Mouse (Mus musculus): Measurements from ENCODE around the gene Olfr1475.
"Not testable (repeated sequence)": the region's sequence is repeated elsewhere in the genome, so short reads cannot be mapped to it uniquely, and the experiment has no call there.

Gene Olfr1475

DNA sequence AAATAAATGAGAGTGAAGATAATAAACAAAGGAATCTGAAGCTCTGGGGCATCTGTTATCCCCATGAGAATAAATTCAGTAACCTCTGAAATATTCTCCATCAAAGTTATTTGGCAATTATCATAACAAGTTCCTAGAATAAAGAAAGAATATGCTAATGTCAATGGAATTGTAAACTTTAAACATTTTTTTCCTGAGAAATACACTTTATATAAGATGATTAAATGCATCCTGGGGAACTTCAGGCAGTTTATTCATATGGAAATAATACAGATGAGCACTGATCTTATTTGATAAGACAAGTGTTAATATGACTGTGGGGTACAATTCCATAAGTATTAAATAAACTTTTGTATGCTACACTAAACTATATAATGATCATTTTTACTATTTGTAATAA is at the start of gene Olfr1475:
Olfr1475 (minus strand) TSS at position 101 of the 400 bp plus-strand sequence.
- DNase-seq (ENCODE audit: inconsistent ontology term): no peak

DNA sequence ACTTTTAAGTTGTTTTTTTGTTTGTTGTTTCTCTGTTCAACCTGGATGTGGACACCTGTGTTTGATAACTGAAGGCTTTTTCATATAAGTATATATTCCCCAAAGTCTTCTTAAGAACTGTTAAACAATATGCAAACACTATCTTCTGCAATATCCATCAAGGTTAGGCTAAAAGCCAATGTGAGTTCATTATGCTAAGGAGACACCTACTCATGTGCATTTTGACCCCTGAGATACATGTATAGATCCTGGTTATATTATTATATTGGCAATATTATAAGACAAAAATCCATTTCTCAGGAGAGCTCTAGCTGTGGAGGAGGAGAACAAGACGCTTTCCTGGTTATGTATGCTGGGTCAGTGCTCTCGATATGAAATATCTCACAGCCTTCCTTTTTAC is 47.6 kb upstream of the Olfr1475 start, which contains the start of gene Olfr1480:
Olfr1480 (plus strand) TSS at position 301 of the 400 bp plus-strand sequence.
- DNase-seq (ENCODE audit: inconsistent ontology term): no peak

DNA sequence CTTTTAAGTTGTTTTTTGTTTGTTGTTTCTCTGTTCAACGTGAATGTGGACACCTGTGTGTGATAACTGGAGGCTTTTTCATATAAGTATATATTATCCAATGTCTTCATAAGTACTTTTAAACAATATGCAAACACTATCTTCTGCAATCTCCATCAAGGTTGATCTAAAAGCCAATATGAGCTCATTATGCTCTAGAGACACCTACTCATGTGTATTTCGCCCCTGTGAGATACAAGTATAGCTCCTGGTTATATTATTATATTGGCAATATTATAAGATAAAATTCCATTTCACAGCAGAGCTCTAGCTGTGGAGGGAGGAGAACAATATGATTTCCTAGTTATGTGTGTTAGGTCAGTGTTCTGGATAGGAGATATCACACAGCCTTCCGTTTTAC is 20.2 kb upstream of the Olfr1475 start, which contains the start of gene Olfr1477:
Olfr1477 (plus strand) TSS at position 301 of the 400 bp plus-strand sequence.
- no peak for DNase-seq (ENCODE audit: inconsistent ontology term)

DNA sequence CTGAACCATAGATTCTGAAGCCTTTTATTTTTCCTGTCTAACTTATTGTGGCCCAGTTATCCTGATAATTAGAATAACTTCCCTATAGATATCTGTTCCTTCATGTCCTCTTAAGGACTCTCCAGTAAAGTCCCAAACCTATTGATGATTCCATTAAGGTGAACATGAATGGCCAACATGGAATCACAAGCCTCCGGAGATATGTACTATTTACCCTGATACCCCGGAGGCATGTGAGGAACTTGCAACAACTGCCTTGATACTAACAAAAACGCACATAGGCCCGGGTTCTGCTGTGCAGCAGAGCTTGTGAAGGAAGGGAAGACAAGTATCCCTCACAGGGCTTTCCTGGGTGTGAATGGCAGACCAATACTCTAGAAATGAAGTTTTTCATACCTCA is 10.7 kb downstream of the Olfr1475 start, which contains the start of gene Olfr1474:
Olfr1474 (plus strand) TSS at position 301 of the 400 bp plus-strand sequence.
- not testable (repeated sequence) for DNase-seq (ENCODE audit: inconsistent ontology term)

DNA sequence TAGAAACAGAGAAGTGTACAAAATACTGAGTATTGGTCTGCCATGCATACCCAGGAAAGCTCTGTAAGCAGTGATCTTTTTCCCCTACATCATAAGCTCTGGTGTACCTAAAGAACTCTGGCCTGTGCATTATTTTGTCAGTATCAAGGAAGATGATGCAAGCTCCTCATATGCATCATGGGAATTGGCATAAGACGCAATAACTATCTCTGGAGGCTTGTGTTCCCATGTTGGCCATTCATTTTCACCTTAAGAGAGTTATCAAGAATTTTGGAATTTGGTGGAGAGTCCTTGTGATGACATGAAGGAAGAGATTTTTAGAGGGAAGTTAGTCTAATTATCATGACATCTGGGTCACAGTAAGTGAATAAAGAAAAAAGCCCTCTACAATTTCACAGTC is 24.0 kb downstream of the Olfr1475 start, which contains the start of gene Olfr1472:
Olfr1472 (minus strand) TSS at position 101 of the 400 bp plus-strand sequence.
- no peak for DNase-seq (ENCODE audit: inconsistent ontology term)

DNA sequence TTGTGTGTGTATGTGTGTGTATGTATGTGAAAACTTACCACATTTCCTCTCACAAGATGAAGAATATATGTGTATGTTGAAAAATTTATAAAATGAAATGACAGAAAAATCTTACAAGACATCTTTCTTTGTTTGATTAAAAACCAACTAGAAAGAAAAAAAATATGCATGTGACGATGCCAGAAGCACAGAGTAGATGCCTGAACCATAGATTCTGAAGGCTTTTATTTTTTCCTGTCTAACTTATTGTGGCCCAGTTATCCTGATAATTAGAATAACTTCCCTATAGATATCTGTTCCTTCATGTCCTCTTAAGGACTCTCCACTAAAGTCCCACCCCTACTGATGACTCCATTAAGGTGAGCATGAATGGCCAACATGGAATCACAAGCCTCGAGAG is 36.9 kb downstream of the Olfr1475 start, which contains the start of gene Olfr1471:
Olfr1471 (plus strand) TSS at position 301 of the 400 bp plus-strand sequence.
- DNase-seq (ENCODE audit: inconsistent ontology term): not testable (repeated sequence)

Data from Muller cell, postnatal 12 days (primary cell).